Mouse (Mus musculus) right cerebral cortex, adult 2 months (tissue): ENCODE measurements around the gene Ssty2.
"Not testable (repeated sequence)": the region's sequence is repeated elsewhere in the genome, so short reads cannot be mapped to it uniquely, and the experiment has no call there.

Source experiments
- DNase-seq, 2 experiments: peaks; one replicate each; pipeline ENCODE4 v3.0.0; 2021 to 2022; ENCODE audit warnings: low spot score in 2 of 2

Ssty2 gene

DNA sequence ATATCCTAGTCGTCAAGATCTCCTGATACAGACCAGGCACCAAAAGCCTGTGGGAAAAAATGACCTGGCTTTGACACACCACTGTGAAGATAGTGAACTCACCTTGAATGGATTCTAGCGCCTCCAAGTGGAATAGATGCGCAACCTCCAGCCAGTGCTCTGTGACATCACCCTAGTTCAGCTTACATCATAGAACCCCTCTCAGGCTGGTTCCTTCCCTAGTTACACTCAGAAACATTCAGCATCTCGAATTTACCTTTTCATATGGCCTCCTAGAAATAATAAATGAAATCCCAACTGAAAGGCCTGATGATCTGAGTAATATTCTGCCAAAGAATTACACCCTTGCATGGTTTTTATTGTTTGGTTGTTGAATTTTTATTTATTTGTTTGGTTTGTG, at the start of gene Ssty2:
Gene Ssty2 (minus strand): TSS at position 101 of the 400 bp plus-strand sequence.
- not testable (repeated sequence) for DNase-seq
